Mouse (Mus musculus) lung, postnatal 0 days (tissue): ENCODE results near the gene Sobp. TPM values are rescaled to one million over a fixed set of nuclear protein-coding genes. Genes with fewer than 3 reads are reported as not detected.

ENCODE experiments used
- ATAC-seq: fragments of 200-750 bp; cut with Nextera tagmentation; 2 replicates; pipeline ENCODE4 v1.8.0; 2017; ENCODE audit warnings: moderate library complexity
- DNase-seq: peaks from one replicate; pipeline ENCODE4 v3.0.0-alpha.2; 2016; ENCODE audit warnings: low spot score
- H3K27ac ChIP-seq: fragments of 300-500 bp; sonication (generic); 2 replicates; pipeline ENCODE4 v1.5.1; 2014; ENCODE audit warnings: antibody characterized with exemption, mild to moderate bottlenecking, low read length, mixed read lengths
- H3K27me3 ChIP-seq: fragments of 300-500 bp; sonication (generic); replicated peaks from 2 replicates; pipeline ENCODE4 v1.6.1; 2014; ENCODE audit warnings: low read length, mixed read lengths; ENCODE audit not compliant: insufficient read depth
- H3K36me3 ChIP-seq: fragments of 300-500 bp; sonication (generic); 2 replicates; pipeline ENCODE4 v1.6.1; 2014; ENCODE audit warnings: low read length, mixed read lengths; ENCODE audit not compliant: insufficient read depth
- H3K4me1 ChIP-seq: fragments of 300-500 bp; sonication (generic); 2 replicates; pipeline ENCODE4 v1.6.1; 2014; ENCODE audit warnings: antibody characterized with exemption, low read depth, low read length, mixed read lengths; ENCODE audit not compliant: insufficient read depth
- H3K4me2 ChIP-seq: fragments of 300-500 bp; sonication (generic); replicated peaks from 2 replicates; pipeline ENCODE4 v1.6.1; 2014; ENCODE audit warnings: low read depth, mild to moderate bottlenecking, low read length, moderate library complexity, mixed read lengths
- H3K4me3 ChIP-seq: fragments of 300-500 bp; sonication (generic); 2 replicates; pipeline ENCODE4 v1.5.1; 2014; ENCODE audit warnings: low read depth, low read length
- H3K9ac ChIP-seq: fragments of 300-500 bp; sonication (generic); replicated peaks from 2 replicates; pipeline ENCODE4 v1.6.1; 2014; ENCODE audit warnings: low read depth, mild to moderate bottlenecking
- H3K9me3 ChIP-seq: fragments of 300-500 bp; sonication (generic); 2 replicates; pipeline ENCODE4 v1.6.1; 2016; ENCODE audit warnings: low read length, mixed read lengths
- CTCF ChIP-seq: IDR thresholded peaks from 2 replicates; pipeline ENCODE4 v1.5.1; 2016; ENCODE audit warnings: antibody characterized with exemption, mild to moderate bottlenecking
- EP300 ChIP-seq: IDR thresholded peaks from 2 replicates; pipeline ENCODE4 v1.6.1; 2016; ENCODE audit warnings: antibody characterized with exemption, mild to moderate bottlenecking, control low read depth
- WGBS: fragments of 180-500 bp; shearing (Covaris S2); extraction: QIAGEN DNeasy Blood & Tissue Kit; methylation state at CpG from one replicate; pipeline ENCODE4 v1.1.7; 2014; 5-methylcytosine and 5-hydroxymethylcytosine counted together
- polyA plus RNA-seq: library from polyadenylated mRNA; unstranded; fragments of >200 nt; fragmentation: Nextera tagmentation; extraction: Ambion mirVana; gene quantifications from 2 replicates; pipeline ENCODE4 v1.2.1, GENCODE M21; 2015

Sobp gene
- polyA plus RNA-seq, 1 experiment from 2014 or later: 0.27 TPM

- Histone ChIP-seq H3K27ac (no peak overlapping the region), H3K9me3 (no peaks in the 10 kb centered on the region), H3K4me2 (no peak overlapping the region), H3K4me1 (no peaks in the 10 kb centered on the region), H3K27me3 (no peaks in the 10 kb centered on the region), H3K4me3 (no peak overlapping the region), H3K9ac (no peak overlapping the region), H3K36me3 (no peaks in the 10 kb centered on the region)
- WGBS: 62% methylated on average over 7 of the region's 7 CpGs
- TF ChIP-seq CTCF: no peak
- no peak for TF ChIP-seq EP300
- DNase-seq: no peak
- no peak; the same call in 1 of the 2 replicates for ATAC-seq
These were observed 136.9 kb downstream of the Sobp start for GRCm38 (mm10) chr10:43037455-43037793.

- Histone ChIP-seq H3K4me1 (no peaks in the 10 kb centered on the region), H3K9me3 (no peaks in the 10 kb centered on the region), H3K9ac (no peak overlapping the region), H3K27me3 (no peaks in the 10 kb centered on the region), H3K27ac (no peak overlapping the region), H3K4me3 (no peak overlapping the region), H3K4me2 (no peak overlapping the region), H3K36me3 (no peaks in the 10 kb centered on the region)
- ATAC-seq (peak; percentile 57; the same call in 1 of the 2 replicates), DNase-seq (peak; percentile 32)
- 63% methylated on average over 21 of the region's 21 CpGs for WGBS
- no peak for TF ChIP-seq CTCF
- no peak for TF ChIP-seq EP300
These were observed 137.5 kb downstream of the Sobp start for GRCm38 (mm10) chr10:43036646-43037454.

GRCm38 (mm10) chr10:43035579-43035978 lies 138.8 kb downstream of the Sobp start:
- H3K27me3 ChIP-seq: no peaks in the 10 kb centered on the region
- no peaks in the 10 kb centered on the region for H3K4me1 ChIP-seq
- no peak for TF ChIP-seq CTCF
- no peak for TF ChIP-seq EP300
- peak; percentile 15 for DNase-seq
- H3K27ac ChIP-seq: no peak overlapping the region
- no peak overlapping the region for H3K9ac ChIP-seq
- H3K4me3 ChIP-seq: no peak overlapping the region
- no peak for ATAC-seq
- H3K36me3 ChIP-seq: no peaks in the 10 kb centered on the region
- 57% methylated on average over 8 of the region's 8 CpGs for WGBS
- no peaks in the 10 kb centered on the region for H3K9me3 ChIP-seq
- no peak overlapping the region for H3K4me2 ChIP-seq

DNA sequence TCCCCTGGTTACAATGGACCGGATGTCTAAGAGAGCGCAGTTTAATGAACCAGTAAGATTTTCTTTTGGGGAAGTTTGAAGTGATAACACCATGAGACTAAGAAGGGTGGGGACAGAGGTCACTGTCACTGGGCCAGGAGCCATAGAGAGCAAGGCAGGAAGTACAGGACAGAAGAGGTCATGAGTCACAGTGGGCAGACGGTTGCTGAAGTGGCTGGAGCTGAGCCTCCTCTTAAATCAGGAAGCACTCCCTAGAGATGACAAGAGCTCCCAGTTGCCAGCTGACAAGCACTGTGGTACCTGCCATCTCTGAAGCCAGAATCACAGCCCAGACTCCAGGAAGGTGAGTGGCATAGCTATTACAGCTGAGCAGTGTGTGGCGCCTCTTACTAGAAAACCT lies 139.5 kb downstream of the Sobp start:
- H3K9me3 ChIP-seq: no peaks in the 10 kb centered on the region
- WGBS: 61% methylated on average over 4 of the region's 4 CpGs
- TF ChIP-seq CTCF: no peak
- TF ChIP-seq EP300: no peak
- no peaks in the 10 kb centered on the region for H3K36me3 ChIP-seq
- ATAC-seq (peak; percentile 65), DNase-seq (peak; percentile 60)
- H3K4me1 ChIP-seq: no peaks in the 10 kb centered on the region
- H3K9ac ChIP-seq: no peak overlapping the region
- no peaks in the 10 kb centered on the region for H3K27me3 ChIP-seq
- no peak overlapping the region for H3K4me3 ChIP-seq
- no peak overlapping the region for H3K27ac ChIP-seq
- no peak overlapping the region for H3K4me2 ChIP-seq

DNA sequence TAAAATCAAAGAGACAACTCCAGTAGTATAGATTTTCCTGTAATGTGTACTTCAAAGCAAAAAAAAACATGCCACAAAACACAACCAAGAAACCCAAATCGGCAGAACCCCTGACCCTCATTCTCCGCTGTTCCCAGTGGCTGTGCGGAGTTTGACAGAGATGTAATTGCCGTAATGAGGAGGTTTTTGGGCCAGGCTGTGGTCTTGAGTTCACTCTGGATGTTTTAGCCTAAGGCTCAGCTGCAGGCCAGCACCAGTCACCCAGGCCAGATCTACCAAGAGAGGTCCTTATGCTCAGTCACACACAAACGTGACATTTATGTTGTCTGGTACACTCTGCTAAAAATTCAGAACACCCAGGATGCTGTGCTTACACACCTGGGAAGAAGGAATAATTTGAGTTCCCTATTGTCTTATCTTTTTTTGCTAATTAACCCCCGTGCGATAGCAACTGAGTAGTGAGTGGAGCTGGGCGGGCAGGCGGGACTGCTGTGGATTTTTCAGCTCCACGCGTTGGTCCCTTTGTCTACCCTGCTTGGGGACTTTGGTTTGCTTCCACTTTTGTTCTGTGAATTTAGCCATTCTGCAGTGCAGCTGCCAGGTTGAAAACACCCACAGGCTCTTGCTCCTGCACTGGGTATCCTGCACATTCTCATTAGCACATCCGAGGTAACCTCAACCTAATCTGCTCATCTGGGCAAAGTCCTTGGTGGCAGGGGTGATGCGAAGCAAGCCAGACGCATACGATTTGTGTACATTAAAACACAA lies 140.7 kb downstream of the Sobp start:
- Histone ChIP-seq H3K9ac (no peak overlapping the region), H3K27ac (no peak overlapping the region), H3K9me3 (no peaks in the 10 kb centered on the region), H3K4me1 (no peaks in the 10 kb centered on the region), H3K4me3 (no peak overlapping the region), H3K36me3 (no peaks in the 10 kb centered on the region), H3K4me2 (no peak overlapping the region), H3K27me3 (no peaks in the 10 kb centered on the region)
- DNase-seq: no peak
- no peak for TF ChIP-seq CTCF
- no peak for TF ChIP-seq EP300
- no peak for ATAC-seq
- WGBS: 83% methylated on average over 15 of the region's 15 CpGs

DNA sequence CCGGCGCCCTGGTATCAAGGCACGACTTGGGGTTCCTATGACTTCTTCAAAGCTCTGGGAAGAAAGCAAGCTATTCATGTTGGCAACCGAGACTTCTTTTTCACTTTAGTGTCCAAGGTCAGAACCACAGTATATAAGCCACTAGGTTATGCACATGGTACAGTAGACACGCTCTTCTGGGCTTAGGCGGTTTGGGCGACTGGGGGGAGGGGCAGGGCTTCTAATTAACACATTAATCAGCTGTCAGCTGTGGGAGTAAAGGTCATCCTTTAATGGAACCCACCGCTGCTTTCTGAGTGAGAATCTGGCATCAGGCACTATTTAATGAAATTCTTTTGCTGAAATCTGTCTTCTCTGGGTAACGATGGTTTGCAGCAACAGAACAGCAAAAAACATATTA lies 147.3 kb downstream of the Sobp start:
- whole genome bisulfite sequencing: 47% methylated on average over 9 of the region's 9 CpGs
- TF ChIP-seq EP300: no peak
- TF ChIP-seq CTCF: no peak
- H3K27ac ChIP-seq: no peak overlapping the region
- H3K4me2 ChIP-seq: no peak overlapping the region
- no peaks in the 10 kb centered on the region for H3K36me3 ChIP-seq
- H3K27me3 ChIP-seq: peaks cover 9% of the 10 kb centered on the region
- no peak for DNase-seq
- H3K9ac ChIP-seq: no peak overlapping the region
- no peak for ATAC-seq
- no peak overlapping the region for H3K4me3 ChIP-seq
- no peaks in the 10 kb centered on the region for H3K4me1 ChIP-seq
- no peaks in the 10 kb centered on the region for H3K9me3 ChIP-seq
